Mouse (Mus musculus): ENCODE data around the gene Mpv17l2. TPM values are rescaled to one million over a fixed set of nuclear protein-coding genes. Genes with fewer than 3 reads are reported as not detected.

The Mpv17l2 gene
- total and polyA plus RNA-seq, 2 experiments from 2014 or later = 26.6 to 50.3 TPM

GRCm38 (mm10) chr8:70789046-70789445 is 28.3 kb upstream of the Mpv17l2 start:
- Histone ChIP-seq H3K27ac (ENCODE audit: low read depth) (no peak overlapping the region), H3K4me2 (ENCODE audit: low read depth, low read length) (no peak overlapping the region), H3K4me3 (ENCODE audit: low read depth, low read length) (no peak overlapping the region), H3K4me1 (ENCODE audit: control insufficient read depth, insufficient read depth) (peaks cover 7% of the 10 kb centered on the region), H3K9me3 (replicated peaks; ENCODE audit: control insufficient read depth, low read length) (no peaks in the 10 kb centered on the region), H3K9ac (replicated peaks; ENCODE audit: low read depth, low read length) (no peak overlapping the region), H3K36me3 (replicated peaks; ENCODE audit: control insufficient read depth, insufficient read depth, low read length) (peaks cover 23% of the 10 kb centered on the region), H3K27me3 (ENCODE audit: control insufficient read depth, insufficient read depth, low read length) (0 out of 2 replicates have a peak, but pooled peaks cover 5% of the 10 kb centered on the region)
- no peak for TF ChIP-seq EP300 (IDR thresholded peaks at IDR 0.05; ENCODE audit: low read depth)
- WGBS = 74% methylated on average over 10 of the region's 10 CpGs
- no peak for ATAC-seq (ENCODE audit: insufficient read depth, low read depth)
- DNase-seq (ENCODE audit: low spot score) = no peak

GRCm38 (mm10) chr8:70787941-70788667 is 27.4 kb upstream of the Mpv17l2 start:
- H3K4me2 ChIP-seq (ENCODE audit: low read depth, low read length) = no peak overlapping the region
- H3K27me3 ChIP-seq (ENCODE audit: control insufficient read depth, insufficient read depth, low read length) = no peaks in the 10 kb centered on the region
- no peak for TF ChIP-seq EP300 (IDR thresholded peaks at IDR 0.05; ENCODE audit: low read depth)
- TF ChIP-seq CTCF (IDR thresholded peaks at IDR 0.05; ENCODE audit: low read depth) = no peak
- peaks cover 32% of the 10 kb centered on the region for H3K36me3 ChIP-seq (replicated peaks; ENCODE audit: control insufficient read depth, insufficient read depth, low read length)
- no peak overlapping the region for H3K9ac ChIP-seq (replicated peaks; ENCODE audit: low read depth, low read length)
- H3K4me1 ChIP-seq (ENCODE audit: control insufficient read depth, insufficient read depth) = peaks cover 7% of the 10 kb centered on the region
- H3K9me3 ChIP-seq (replicated peaks; ENCODE audit: control insufficient read depth, low read length) = no peaks in the 10 kb centered on the region
- 32% methylated on average over 30 of the region's 30 CpGs for WGBS
- no peak overlapping the region for H3K4me3 ChIP-seq (ENCODE audit: low read depth, low read length)
- ATAC-seq (ENCODE audit: insufficient read depth, low read depth) (no peak), DNase-seq (ENCODE audit: low spot score) (no peak)
- H3K27ac ChIP-seq (ENCODE audit: low read depth) = no peak overlapping the region

- DNase-seq (ENCODE audit: low spot score) (no peak), ATAC-seq (ENCODE audit: insufficient read depth, low read depth) (no peak)
- peaks cover 36% of the 10 kb centered on the region for H3K36me3 ChIP-seq (replicated peaks; ENCODE audit: control insufficient read depth, insufficient read depth, low read length)
- H3K9ac ChIP-seq (replicated peaks; ENCODE audit: low read depth, low read length) = no peak overlapping the region
- TF ChIP-seq EP300 (IDR thresholded peaks at IDR 0.05; ENCODE audit: low read depth) = no peak
- TF ChIP-seq CTCF (IDR thresholded peaks at IDR 0.05; ENCODE audit: low read depth) = no peak
- H3K4me1 ChIP-seq (ENCODE audit: control insufficient read depth, insufficient read depth) = no peaks in the 10 kb centered on the region
- H3K27me3 ChIP-seq (ENCODE audit: control insufficient read depth, insufficient read depth, low read length) = no peaks in the 10 kb centered on the region
- 92% methylated on average over 3 of the region's 3 CpGs for WGBS
- no peak overlapping the region for H3K27ac ChIP-seq (ENCODE audit: low read depth)
- no peaks in the 10 kb centered on the region for H3K9me3 ChIP-seq (replicated peaks; ENCODE audit: control insufficient read depth, low read length)
- H3K4me3 ChIP-seq (ENCODE audit: low read depth, low read length) = no peak overlapping the region
- H3K4me2 ChIP-seq (ENCODE audit: low read depth, low read length) = no peak overlapping the region
These were observed 26.3 kb upstream of the Mpv17l2 start for GRCm38 (mm10) chr8:70787051-70787445.

- H3K4me2 ChIP-seq (ENCODE audit: low read depth, low read length) = no peak overlapping the region
- DNase-seq (ENCODE audit: low spot score) (no peak), ATAC-seq (ENCODE audit: insufficient read depth, low read depth) (no peak)
- TF ChIP-seq EP300 (IDR thresholded peaks at IDR 0.05; ENCODE audit: low read depth) = no peak
- no peak for TF ChIP-seq CTCF (IDR thresholded peaks at IDR 0.05; ENCODE audit: low read depth)
- no peaks in the 10 kb centered on the region for H3K9me3 ChIP-seq (replicated peaks; ENCODE audit: control insufficient read depth, low read length)
- H3K36me3 ChIP-seq (replicated peaks; ENCODE audit: control insufficient read depth, insufficient read depth, low read length) = peaks cover 41% of the 10 kb centered on the region
- 90% methylated on average over 25 of the region's 25 CpGs for WGBS
- no peak overlapping the region for H3K9ac ChIP-seq (replicated peaks; ENCODE audit: low read depth, low read length)
- H3K4me3 ChIP-seq (ENCODE audit: low read depth, low read length) = no peak overlapping the region
- no peaks in the 10 kb centered on the region for H3K27me3 ChIP-seq (ENCODE audit: control insufficient read depth, insufficient read depth, low read length)
- no peak overlapping the region for H3K27ac ChIP-seq (ENCODE audit: low read depth)
- H3K4me1 ChIP-seq (ENCODE audit: control insufficient read depth, insufficient read depth) = no peaks in the 10 kb centered on the region
These were observed 25.7 kb upstream of the Mpv17l2 start for GRCm38 (mm10) chr8:70786291-70787050.

- Histone ChIP-seq H3K4me2 (ENCODE audit: low read depth, low read length) (no peak overlapping the region), H3K9ac (replicated peaks; ENCODE audit: low read depth, low read length) (no peak overlapping the region), H3K9me3 (replicated peaks; ENCODE audit: control insufficient read depth, low read length) (no peaks in the 10 kb centered on the region), H3K27me3 (ENCODE audit: control insufficient read depth, insufficient read depth, low read length) (no peaks in the 10 kb centered on the region), H3K27ac (ENCODE audit: low read depth) (no peak overlapping the region), H3K36me3 (replicated peaks; ENCODE audit: control insufficient read depth, insufficient read depth, low read length) (peaks cover 30% of the 10 kb centered on the region), H3K4me1 (ENCODE audit: control insufficient read depth, insufficient read depth) (peaks cover 18% of the 10 kb centered on the region), H3K4me3 (ENCODE audit: low read depth, low read length) (no peak overlapping the region)
- TF ChIP-seq EP300 (IDR thresholded peaks at IDR 0.05; ENCODE audit: low read depth) = no peak
- TF ChIP-seq CTCF (IDR thresholded peaks at IDR 0.05; ENCODE audit: low read depth) = no peak
- WGBS = 70% methylated on average over 11 of the region's 11 CpGs
- DNase-seq (ENCODE audit: low spot score) (no peak), ATAC-seq (ENCODE audit: insufficient read depth, low read depth) (no peak)
These were observed 19.3 kb upstream of the Mpv17l2 start for GRCm38 (mm10) chr8:70780093-70780492.

Data from heart, postnatal 0 days (tissue).